Mouse (Mus musculus) MEL (cell line): ENCODE measurements around the gene 1700018B08Rik. TPM values are rescaled to one million over a fixed set of nuclear protein-coding genes. Genes with fewer than 3 reads are reported as not detected.

Experiments used
- DNase-seq: peaks from one replicate; pipeline ENCODE4 v3.0.0; 2011; ENCODE audit warnings: low read depth, low spot score
- H3K27ac ChIP-seq: 2 replicates; pipeline ENCODE4 v1.5.1; 2012; ENCODE audit warnings: low read depth, mild to moderate bottlenecking, control low read depth, low read length, moderate library complexity; ENCODE audit not compliant: control insufficient read depth
- H3K27me3 ChIP-seq, 2 experiments: fragments of 150-350 bp in 1 of 2; sonication (generic) in 1 of 2; 2 replicates each; pipeline ENCODE4 v1.6.1; 2012; ENCODE audit warnings: low read length in 2 of 2, mild to moderate bottlenecking in 2 of 2, improper control_type of control experiment in 1 of 2, moderate library complexity in 1 of 2; ENCODE audit not compliant: insufficient read depth in 2 of 2, control insufficient read depth in 1 of 2
- H3K36me3 ChIP-seq, 2 experiments: 2 replicates each; pipeline ENCODE4 v1.6.1; 2012 to 2014; ENCODE audit warnings: low read length in 2 of 2, improper control_type of control experiment in 1 of 2, inconsistent platforms in 1 of 2, mild to moderate bottlenecking in 1 of 2; ENCODE audit not compliant: insufficient read depth in 2 of 2, control insufficient read depth in 1 of 2
- H3K4me1 ChIP-seq, 2 experiments: fragments of 150-350 bp in 1 of 2; sonication (generic) in 1 of 2; 2 replicates each; pipeline ENCODE4 v1.6.1; 2012; ENCODE audit warnings: low read length in 2 of 2, improper control_type of control experiment in 1 of 2, mild to moderate bottlenecking in 1 of 2; ENCODE audit not compliant: insufficient read depth in 2 of 2, control insufficient read depth in 1 of 2
- H3K4me3 ChIP-seq, 2 experiments: fragments of 150-350 bp in 1 of 2; sonication (generic) in 1 of 2; 2 replicates each; pipeline ENCODE4 v1.5.1; 2012; ENCODE audit warnings: low read depth in 2 of 2, low read length in 2 of 2, mild to moderate bottlenecking in 2 of 2, moderate library complexity in 2 of 2, control low read depth in 1 of 2, improper control_type of control experiment in 1 of 2; ENCODE audit not compliant: control insufficient read depth in 1 of 2, insufficient read depth in 1 of 2
- H3K79me2 ChIP-seq: 2 replicates; pipeline ENCODE4 v1.6.1; 2012; ENCODE audit warnings: mild to moderate bottlenecking, low read length, moderate library complexity; ENCODE audit not compliant: control insufficient read depth, poor library complexity, insufficient read depth
- H3K9ac ChIP-seq: 2 replicates; pipeline ENCODE4 v1.6.1; 2012; ENCODE audit warnings: low read depth, mild to moderate bottlenecking, control low read depth, low read length, moderate library complexity; ENCODE audit not compliant: control insufficient read depth, poor library complexity, severe bottlenecking
- H3K9me3 ChIP-seq: fragments of 150-350 bp; sonication (generic); replicated peaks from 2 replicates; pipeline ENCODE4 v1.6.1; 2012; ENCODE audit warnings: mild to moderate bottlenecking, low read length, improper control_type of control experiment, moderate library complexity; ENCODE audit not compliant: insufficient read depth
- BHLHE40 ChIP-seq: IDR thresholded peaks from 2 replicates; pipeline ENCODE4 v1.6.1; 2012; ENCODE audit warnings: low read depth, mild to moderate bottlenecking, inconsistent platforms, low read length, improper control_type of control experiment, borderline replicate concordance
- CHD1 ChIP-seq: IDR thresholded peaks from 2 replicates; pipeline ENCODE4 v1.6.1; 2012; ENCODE audit warnings: low read depth, mild to moderate bottlenecking, inconsistent platforms, low read length, improper control_type of control experiment
- CHD2 ChIP-seq: IDR thresholded peaks from 2 replicates; pipeline ENCODE4 v1.6.1; 2011; ENCODE audit warnings: low read length, improper control_type of control experiment
- CTCF ChIP-seq, 3 experiments: IDR thresholded peaks in 2 of 3; conservative IDR thresholded peaks in 1 of 3; 2 replicates each; pipeline ENCODE4 v1.5.1; 2011 to 2012; ENCODE audit warnings: low read length in 3 of 3, low read depth in 2 of 3, mild to moderate bottlenecking in 2 of 3, improper control_type of control experiment in 1 of 3, inconsistent platforms in 1 of 3, mixed read lengths in 1 of 3, moderate library complexity in 1 of 3; ENCODE audit not compliant: control insufficient read depth in 1 of 3, insufficient read depth in 1 of 3, poor library complexity in 1 of 3, severe bottlenecking in 1 of 3
- EP300 ChIP-seq, 2 experiments: IDR thresholded peaks; 2 replicates each; pipeline ENCODE4 v1.6.1; 2011; ENCODE audit warnings: improper control_type of control experiment in 2 of 2, low read length in 2 of 2, low read depth in 1 of 2, mild to moderate bottlenecking in 1 of 2
- ETS1 ChIP-seq: IDR thresholded peaks from 2 replicates; pipeline ENCODE4 v1.6.1; 2012; ENCODE audit warnings: low read depth, mild to moderate bottlenecking, inconsistent platforms, low read length, improper control_type of control experiment, moderate library complexity
- JUND ChIP-seq: IDR thresholded peaks from 2 replicates; pipeline ENCODE4 v1.6.1; 2011; ENCODE audit warnings: low read depth, mild to moderate bottlenecking, improper control_type of control experiment, low read length
- KAT2A ChIP-seq: conservative IDR thresholded peaks from 2 replicates; pipeline ENCODE4 v1.6.1; 2012; ENCODE audit warnings: low read depth, low read length, improper control_type of control experiment, inconsistent platforms
- MAFK ChIP-seq: IDR thresholded peaks from 2 replicates; pipeline ENCODE4 v1.6.1; 2011; ENCODE audit warnings: low read depth, mild to moderate bottlenecking, low read length, improper control_type of control experiment, borderline replicate concordance
- MAX ChIP-seq: IDR thresholded peaks from 2 replicates; pipeline ENCODE4 v1.6.1; 2011; ENCODE audit warnings: low read length, improper control_type of control experiment
- MAZ ChIP-seq: IDR thresholded peaks from 2 replicates; pipeline ENCODE4 v1.6.1; 2012; ENCODE audit warnings: low read depth, mild to moderate bottlenecking, inconsistent platforms, low read length, improper control_type of control experiment
- MEF2A ChIP-seq: IDR thresholded peaks from 2 replicates; pipeline ENCODE4 v1.6.1; 2014; ENCODE audit warnings: low read depth, mild to moderate bottlenecking, inconsistent platforms, low read length, improper control_type of control experiment; ENCODE audit not compliant: poor library complexity, insufficient replicate concordance, severe bottlenecking; ENCODE audit errors: extremely low read depth
- MXI1 ChIP-seq: IDR thresholded peaks from 2 replicates; pipeline ENCODE4 v1.6.1; 2011; ENCODE audit warnings: mild to moderate bottlenecking, low read depth, low read length, improper control_type of control experiment
- MYB ChIP-seq: IDR thresholded peaks from 2 replicates; pipeline ENCODE4 v1.6.1; 2011; ENCODE audit warnings: mild to moderate bottlenecking, low read depth, low read length, improper control_type of control experiment
- NRF1 ChIP-seq: IDR thresholded peaks from 2 replicates; pipeline ENCODE4 v1.6.1; 2014; ENCODE audit warnings: low read depth, mild to moderate bottlenecking, inconsistent platforms, low read length, improper control_type of control experiment, moderate library complexity; ENCODE audit not compliant: poor library complexity, insufficient read depth, severe bottlenecking
- POLR2A ChIP-seq, 2 experiments: IDR thresholded peaks; 2 replicates each; pipeline ENCODE4 v1.6.1; 2011 to 2012; ENCODE audit warnings: low read length in 2 of 2, mild to moderate bottlenecking in 2 of 2, control low read depth in 1 of 2, improper control_type of control experiment in 1 of 2, low read depth in 1 of 2, moderate library complexity in 1 of 2; ENCODE audit not compliant: control insufficient read depth in 1 of 2, insufficient read depth in 1 of 2, poor library complexity in 1 of 2
- POLR2AphosphoS5 ChIP-seq: IDR thresholded peaks from 2 replicates; pipeline ENCODE4 v1.6.1; 2012; ENCODE audit warnings: low read depth, borderline replicate concordance, mild to moderate bottlenecking, inconsistent platforms, low read length, moderate library complexity, mixed read lengths
- RAD21 ChIP-seq: IDR thresholded peaks from 2 replicates; pipeline ENCODE4 v1.6.1; 2011; ENCODE audit warnings: mild to moderate bottlenecking, low read depth, low read length, improper control_type of control experiment
- RCOR1 ChIP-seq: IDR thresholded peaks from 2 replicates; pipeline ENCODE4 v1.6.1; 2012; ENCODE audit warnings: low read depth, mild to moderate bottlenecking, inconsistent platforms, low read length, improper control_type of control experiment
- SIN3A ChIP-seq: IDR thresholded peaks from 2 replicates; pipeline ENCODE4 v1.6.1; 2012; ENCODE audit warnings: low read length, improper control_type of control experiment, inconsistent platforms
- SMC3 ChIP-seq: IDR thresholded peaks from 2 replicates; pipeline ENCODE4 v1.6.1; 2011; ENCODE audit warnings: low read depth, low read length, improper control_type of control experiment
- TAL1 ChIP-seq: IDR thresholded peaks from 2 replicates; pipeline ENCODE4 v1.6.1; 2012; ENCODE audit warnings: mild to moderate bottlenecking, inconsistent platforms, low read length, moderate library complexity, mixed read lengths
- TBP ChIP-seq: IDR thresholded peaks from 2 replicates; pipeline ENCODE4 v1.8.0; 2011; ENCODE audit warnings: low read depth, low read length, improper control_type of control experiment
- TCF12 ChIP-seq: IDR thresholded peaks from 2 replicates; pipeline ENCODE4 v1.6.1; 2014; ENCODE audit warnings: low read depth, mild to moderate bottlenecking, inconsistent platforms, low read length, improper control_type of control experiment, moderate library complexity
- UBTF ChIP-seq: IDR thresholded peaks from 2 replicates; pipeline ENCODE4 v1.6.1; 2012; ENCODE audit warnings: low read depth, mild to moderate bottlenecking, inconsistent platforms, low read length, improper control_type of control experiment, moderate library complexity, borderline replicate concordance; ENCODE audit not compliant: insufficient read depth
- USF1 ChIP-seq: IDR thresholded peaks from 2 replicates; pipeline ENCODE4 v1.6.1; 2014; ENCODE audit warnings: low read depth, mild to moderate bottlenecking, inconsistent platforms, low read length, improper control_type of control experiment, moderate library complexity
- USF2 ChIP-seq, 2 experiments: IDR thresholded peaks; 2 replicates each; pipeline ENCODE4 v1.6.1; 2011 to 2012; ENCODE audit warnings: improper control_type of control experiment in 2 of 2, low read length in 2 of 2, borderline replicate concordance in 1 of 2, inconsistent platforms in 1 of 2, low read depth in 1 of 2, mild to moderate bottlenecking in 1 of 2; ENCODE audit not compliant: insufficient read depth in 1 of 2
- ZC3H11A ChIP-seq: IDR thresholded peaks from 2 replicates; pipeline ENCODE4 v1.6.1; 2012; ENCODE audit warnings: low read depth, mild to moderate bottlenecking, inconsistent platforms, low read length, improper control_type of control experiment
- ZMIZ1 ChIP-seq: IDR thresholded peaks from 2 replicates; pipeline ENCODE4 v1.6.1; 2012; ENCODE audit warnings: low read depth, mild to moderate bottlenecking, inconsistent platforms, low read length, improper control_type of control experiment, moderate library complexity
- ZNF384 ChIP-seq: IDR thresholded peaks from 2 replicates; pipeline ENCODE4 v1.6.1; 2012; ENCODE audit warnings: low read depth, mild to moderate bottlenecking, inconsistent platforms, low read length, improper control_type of control experiment
- polyA plus RNA-seq, 2 experiments: library from polyadenylated mRNA; stranded (reverse) in 1 of 2; unstranded in 1 of 2; fragments of >175 nt in 1 of 2; fragments of >200 nt in 1 of 2; gene quantifications; 2 replicates each; pipeline versions ENCODE4 v1.2.1 to v1.2.4; 2012; ENCODE audit warnings: low replicate concordance in 2 of 2, low read depth in 1 of 2; ENCODE audit not compliant: insufficient read length in 2 of 2, insufficient read depth in 1 of 2, missing spikeins in 1 of 2
- total RNA-seq: library from RNA; depleted of rRNA; stranded (reverse); fragments of 300-350 nt; gene quantifications from 2 replicates; pipeline ENCODE4 v1.2.3, GENCODE M21; 2012

Gene 1700018B08Rik
- total and polyA plus RNA-seq, 3 experiments = not detected

DNA sequence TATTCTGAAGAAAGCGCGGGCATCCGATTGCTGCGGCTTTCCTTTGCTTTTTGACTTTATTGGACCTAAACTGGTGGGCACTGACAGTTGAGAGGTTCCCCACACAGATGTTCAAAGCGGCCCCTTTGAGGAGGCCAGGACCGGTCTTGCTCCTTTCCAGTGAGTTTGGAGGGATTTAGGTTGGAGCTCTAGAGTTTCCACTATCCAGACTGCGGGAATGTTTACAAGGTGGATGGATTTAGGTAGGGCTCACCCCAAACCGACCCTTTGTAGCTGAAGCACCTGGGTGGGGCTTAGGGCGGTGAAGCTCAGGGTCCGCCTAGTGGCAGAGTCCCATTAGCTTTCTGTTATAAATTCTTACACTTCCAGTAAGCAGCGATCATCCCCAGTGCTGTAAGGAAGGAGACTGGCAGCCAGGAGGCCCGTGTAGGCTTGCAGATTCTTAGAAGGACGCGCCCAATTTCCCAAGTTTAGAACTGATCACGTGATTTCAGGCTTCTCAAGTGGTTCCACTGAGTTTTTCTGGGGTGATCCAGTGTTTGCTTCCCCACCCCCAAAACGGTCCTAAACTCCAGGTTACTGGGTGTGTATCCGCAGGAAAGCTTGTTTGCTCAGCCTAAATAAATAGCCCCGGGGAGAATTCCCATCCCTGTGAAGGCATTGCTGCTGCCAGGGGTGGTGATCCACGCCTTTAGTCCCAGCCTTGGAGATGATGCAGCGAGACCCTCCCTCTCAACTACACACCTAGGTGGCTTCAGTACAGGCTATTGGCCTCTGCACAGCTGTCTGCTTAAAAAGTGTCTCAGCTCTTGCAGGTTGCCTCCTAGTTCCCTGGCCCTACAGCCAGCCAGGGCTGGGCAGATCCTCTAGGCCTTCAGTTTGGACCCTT, 47.3 kb upstream of the 1700018B08Rik start:
- no peaks in the 10 kb centered on the region for H3K27me3 ChIP-seq
- peaks cover 27% of the 10 kb centered on the region for H3K79me2 ChIP-seq
- no peak overlapping the region; the same call in 1 of the 2 replicates for H3K27ac ChIP-seq
- peak overlapping the region; percentile 82 to 92 for H3K4me3 ChIP-seq
- no peaks in the 10 kb centered on the region for H3K9me3 ChIP-seq
- H3K4me1 ChIP-seq = peaks cover 10 to 24% of the 10 kb centered on the region in 2 experiments
- TF ChIP-seq CHD1 = no peak
- TF ChIP-seq SIN3A = no peak; the same call in none of the 2 replicates
- TF ChIP-seq ETS1 = no peak
- TF ChIP-seq CTCF (IDR thresholded peaks at IDR 0.05 in 2 of 3, conservative IDR thresholded peaks at IDR 0.05 in 1 of 3; ENCODE audit: control insufficient read depth in 1 of 3, insufficient read depth in 1 of 3, low read depth in 2 of 3, low read length in 3 of 3, poor library complexity in 1 of 3, severe bottlenecking in 1 of 3) = peak; percentile 29 to 54 (median 44)
- no peak for TF ChIP-seq ZMIZ1
- peak; percentile 22; the same call in 1 of the 2 replicates for TF ChIP-seq SMC3
- no peak for TF ChIP-seq MAX
- no peak for TF ChIP-seq MYB
- TF ChIP-seq TBP = no peak
- TF ChIP-seq POLR2AphosphoS5 = no peak
- TF ChIP-seq MAFK = no peak
- no peak for TF ChIP-seq TCF12
- no peak for TF ChIP-seq UBTF
- TF ChIP-seq USF2 (IDR thresholded peaks at IDR 0.05; ENCODE audit: borderline replicate concordance in 1 of 2, insufficient read depth in 1 of 2, low read depth in 1 of 2, low read length in 2 of 2) = no peak
- TF ChIP-seq JUND = no peak
- no peak for TF ChIP-seq EP300 (IDR thresholded peaks at IDR 0.05; ENCODE audit: low read depth in 1 of 2, low read length in 2 of 2)
- TF ChIP-seq TAL1 = no peak
- TF ChIP-seq RAD21 = no peak
- TF ChIP-seq NRF1 = no peak
- TF ChIP-seq KAT2A = no peak
- TF ChIP-seq ZNF384 = no peak
- no peak for TF ChIP-seq RCOR1
- TF ChIP-seq USF1 = peak; percentile 75
- TF ChIP-seq MXI1 = no peak
- no peak for TF ChIP-seq CHD2
- TF ChIP-seq BHLHE40 = peak; percentile 17; the same call in 1 of the 2 replicates
- TF ChIP-seq ZC3H11A = 0 out of 2 replicates have a peak, but pooled peaks have one; percentile 8
- TF ChIP-seq MEF2A = no peak
- TF ChIP-seq MAZ = no peak
- TF ChIP-seq POLR2A (IDR thresholded peaks at IDR 0.05; ENCODE audit: control insufficient read depth in 1 of 2, insufficient read depth in 1 of 2, low read depth in 1 of 2, low read length in 2 of 2, poor library complexity in 1 of 2) = no peak
- peak; percentile 83 for DNase-seq
- H3K9ac ChIP-seq = peak overlapping the region; percentile 89
- peaks cover 2 to 20% of the 10 kb centered on the region in 2 experiments; a peak in 2 of 4 replicates for H3K36me3 ChIP-seq
